Mouse (Mus musculus) myocyte (in vitro differentiated cells): ENCODE data around the gene Iqcb1.

ENCODE experiments used
- CEBPB ChIP-seq: IDR thresholded peaks from 2 replicates; pipeline ENCODE4 v1.6.1; 2011; ENCODE audit warnings: mild to moderate bottlenecking, moderate library complexity; ENCODE audit not compliant: poor library complexity, insufficient read depth, severe bottlenecking
- E2F4 ChIP-seq: IDR thresholded peaks from one replicate; pipeline ENCODE4 v1.6.1; 2011; ENCODE audit warnings: mild to moderate bottlenecking, control low read depth, moderate library complexity; ENCODE audit not compliant: insufficient read depth
- MAX ChIP-seq: IDR thresholded peaks from one replicate; pipeline ENCODE4 v1.6.1; 2011; ENCODE audit warnings: low read depth, mild to moderate bottlenecking, control low read depth
- MYOD1 ChIP-seq, 3 experiments: IDR thresholded peaks; one replicate each; pipeline ENCODE4 v1.6.1; 2011; ENCODE audit warnings: control low read depth in 2 of 3, low read depth in 2 of 3, mild to moderate bottlenecking in 2 of 3, moderate library complexity in 1 of 3; ENCODE audit not compliant: insufficient read length in 2 of 3, control insufficient read depth in 1 of 3
- POLR2A ChIP-seq: IDR thresholded peaks from one replicate; pipeline ENCODE4 v1.6.1; 2011; ENCODE audit warnings: low read depth, mild to moderate bottlenecking, control low read depth, moderate library complexity; ENCODE audit not compliant: insufficient read length
- REST ChIP-seq: IDR thresholded peaks from one replicate; pipeline ENCODE4 v1.6.1; 2011; ENCODE audit warnings: mild to moderate bottlenecking, control low read depth, moderate library complexity; ENCODE audit not compliant: insufficient read depth, insufficient read length
- SRF ChIP-seq: IDR thresholded peaks from one replicate; pipeline ENCODE4 v1.6.1; 2011; ENCODE audit warnings: low read depth; ENCODE audit not compliant: control insufficient read depth, insufficient read length
- TCF12 ChIP-seq: IDR thresholded peaks from one replicate; pipeline ENCODE4 v1.6.1; 2011; ENCODE audit warnings: mild to moderate bottlenecking, control low read depth; ENCODE audit not compliant: poor library complexity, insufficient read depth, severe bottlenecking
- TCF3 ChIP-seq: IDR thresholded peaks from one replicate; pipeline ENCODE4 v1.6.1; 2011; ENCODE audit warnings: low read depth, control low read depth; ENCODE audit not compliant: insufficient read length
- USF1 ChIP-seq: IDR thresholded peaks from one replicate; pipeline ENCODE4 v1.6.1; 2011; ENCODE audit warnings: low read depth, mild to moderate bottlenecking, control low read depth, moderate library complexity

DNA sequence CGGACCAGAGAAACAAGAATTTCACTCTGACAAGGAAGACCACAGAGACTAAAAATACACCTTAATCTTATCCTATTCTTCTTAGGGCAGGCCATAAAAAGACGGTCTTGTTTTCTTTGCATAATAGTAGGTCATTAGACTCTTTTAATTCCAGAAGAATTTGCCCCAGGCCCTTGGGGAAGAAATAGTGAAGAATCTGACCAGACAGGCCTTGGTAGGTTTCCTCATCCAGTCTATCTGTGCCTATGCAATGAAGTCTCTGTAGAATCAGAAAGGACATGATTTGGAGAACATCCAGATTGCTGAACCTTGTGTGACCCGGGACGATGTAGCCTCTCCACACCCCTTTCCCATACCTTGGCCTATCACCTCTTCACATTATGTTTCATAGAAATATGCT is 38.0 kb upstream of the Iqcb1 start:
- TF ChIP-seq POLR2A (no peak), TCF3 (no peak), E2F4 (no peak), MAX (no peak), CEBPB (no peak), SRF (no peak), MYOD1 (IDR thresholded peaks at IDR 0.05; ENCODE audit: control insufficient read depth in 1 of 3, insufficient read length in 2 of 3, low read depth in 2 of 3) (no peak), TCF12 (no peak), REST (no peak), USF1 (no peak)
